Mouse (Mus musculus) B cell, adult 62 days (primary cell): Measurements from ENCODE around the gene Dscam. TPM values are rescaled to one million over a fixed set of nuclear protein-coding genes. Genes with fewer than 3 reads are reported as not detected.

ENCODE experiments used
- total RNA-seq: library from RNA; stranded (reverse); gene quantifications from 4 replicates; pipeline ENCODE4 v1.2.4, GENCODE M21; 2023

The Dscam gene
- total RNA-seq: 0.06 to 0.28 TPM in 2 of 4 replicates, not detected in the others

DNA sequence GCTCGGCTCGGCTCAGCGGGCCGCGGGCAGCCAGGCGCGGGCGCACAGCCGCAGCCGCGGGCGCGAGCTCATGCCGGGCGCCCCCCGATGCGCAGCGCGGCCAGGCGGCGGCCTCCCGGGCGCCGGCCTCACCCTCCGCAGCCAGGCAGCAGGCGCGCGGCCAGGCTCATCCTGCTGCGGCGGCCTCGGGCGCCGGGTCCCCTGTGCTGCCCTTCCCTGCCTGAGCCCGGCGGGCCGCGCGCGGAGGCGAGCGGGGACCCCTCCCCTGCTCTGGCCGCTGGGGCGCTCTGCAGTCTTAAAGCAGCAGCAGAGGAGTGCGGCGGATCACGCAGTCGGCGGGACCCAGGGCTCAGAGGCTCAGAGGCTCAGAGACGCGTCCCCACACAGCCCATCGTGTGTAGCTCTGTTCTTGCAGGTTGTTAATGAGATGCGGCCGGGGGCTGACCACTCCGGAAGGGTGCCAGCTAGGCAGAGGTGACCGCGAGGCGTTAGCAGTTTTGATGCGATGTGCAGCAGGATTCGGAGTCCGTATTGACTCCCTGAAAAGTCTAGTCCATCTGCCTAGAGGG, at the start of gene Dscam:
TSS of gene Dscam (minus strand) at position 240 of the 569 bp plus-strand sequence.

Other genes starting within 250 kb of the Dscam start
- gene Bace2, start 186.0 kb upstream of the Dscam start, total RNA-seq: not detected in 4 replicates